Mouse (Mus musculus) embryonic facial prominence, embryonic 12.5 days (tissue): ENCODE results near the gene Fam205a4. TPM values are rescaled to one million over a fixed set of nuclear protein-coding genes. Genes with fewer than 3 reads are reported as not detected.
"Not testable (repeated sequence)": the region's sequence is repeated elsewhere in the genome, so short reads cannot be mapped to it uniquely, and the experiment has no call there.

Experiments
- ATAC-seq: fragments of 200-750 bp; cut with Nextera tagmentation; 2 replicates; pipeline ENCODE4 v1.8.0; 2017; ENCODE audit not compliant: insufficient number of reproducible peaks, insufficient read depth, low FRiP score, low TSS enrichment
- H3K27ac ChIP-seq: fragments of 300-500 bp; sonication (generic); 2 replicates; pipeline ENCODE4 v1.5.1; 2016; ENCODE audit warnings: mild to moderate bottlenecking
- H3K27me3 ChIP-seq: fragments of 300-500 bp; sonication (generic); 2 replicates; pipeline ENCODE4 v1.6.1; 2016; ENCODE audit warnings: mild to moderate bottlenecking, moderate library complexity
- H3K36me3 ChIP-seq: fragments of 300-500 bp; sonication (generic); 2 replicates; pipeline ENCODE4 v1.6.1; 2016; ENCODE audit warnings: mild to moderate bottlenecking
- H3K4me1 ChIP-seq: fragments of 300-500 bp; sonication (generic); 2 replicates; pipeline ENCODE4 v1.6.1; 2016
- H3K4me2 ChIP-seq: fragments of 300-500 bp; sonication (generic); replicated peaks from 2 replicates; pipeline ENCODE4 v1.6.1; 2016; ENCODE audit warnings: mild to moderate bottlenecking, moderate library complexity
- H3K4me3 ChIP-seq: fragments of 300-500 bp; sonication (generic); 2 replicates; pipeline ENCODE4 v1.5.1; 2016; ENCODE audit warnings: mild to moderate bottlenecking
- H3K9ac ChIP-seq: fragments of 300-500 bp; sonication (generic); 2 replicates; pipeline ENCODE4 v1.6.1; 2016; ENCODE audit warnings: mild to moderate bottlenecking, moderate library complexity
- H3K9me3 ChIP-seq: fragments of 300-500 bp; sonication (generic); 2 replicates; pipeline ENCODE4 v1.6.1; 2016; ENCODE audit warnings: mild to moderate bottlenecking, moderate library complexity
- WGBS: fragments of 180-500 bp; shearing (Covaris S2); methylation state at CpG from one replicate; pipeline ENCODE4 v1.1.7; 2016; 5-methylcytosine and 5-hydroxymethylcytosine counted together
- polyA plus RNA-seq: library from polyadenylated mRNA; unstranded; fragments of >200 nt; fragmentation: Nextera tagmentation; extraction: Ambion mirVana; gene quantifications from 2 replicates; pipeline ENCODE4 v1.2.1, GENCODE M21; 2016

Fam205a4 gene
- polyA plus RNA-seq: 0.32 and 0.37 TPM in 2 replicates

- H3K36me3 ChIP-seq, H3K4me1 ChIP-seq, H3K9ac ChIP-seq, ATAC-seq, H3K4me3 ChIP-seq, H3K4me2 ChIP-seq, H3K27ac ChIP-seq, H3K9me3 ChIP-seq, H3K27me3 ChIP-seq: not testable (repeated sequence)
- WGBS: no CpG with 5 or more reads among the region's 1 CpGs
These were observed at the start of gene Fam205a4 for GRCm38 (mm10) chr4:41965758-41966157. Fam205a4 (plus strand) TSS chr4:41966058.

GRCm38 (mm10) chr4:41941272-41941671 is 24.6 kb upstream of the Fam205a4 start, which contains the start of gene Gm20878:
Gm20878 (plus strand) TSS chr4:41941572.
- H3K4me2 ChIP-seq, H3K9me3 ChIP-seq, H3K27ac ChIP-seq, H3K4me3 ChIP-seq, ATAC-seq, H3K27me3 ChIP-seq, H3K9ac ChIP-seq, H3K36me3 ChIP-seq, H3K4me1 ChIP-seq: not testable (repeated sequence)
- WGBS: no CpG with 5 or more reads among the region's 8 CpGs

Other genes with a start within 250 kb of the Fam205a4 start
- gene Dctn3, start 242.9 kb upstream of the Fam205a4 start, polyA plus RNA-seq: 117 and 122 TPM in 2 replicates
- 0.18 TPM in 1 of 2 replicates, not detected in the other for gene Arid3c, start 234.9 kb upstream of the Fam205a4 start, polyA plus RNA-seq
- 40.4 and 41.5 TPM in 2 replicates for gene Galt, start 210.8 kb upstream of the Fam205a4 start, polyA plus RNA-seq
- 74.1 and 76.6 TPM in 2 replicates for gene Sigmar1, start 209.9 kb upstream of the Fam205a4 start, polyA plus RNA-seq
- 71.7 and 81.6 TPM in 2 replicates for gene Ccl27a, start 191.8 kb upstream of the Fam205a4 start, polyA plus RNA-seq
- gene Gm21541, start 62.4 kb upstream of the Fam205a4 start, polyA plus RNA-seq: 11.7 TPM in 1 of 2 replicates, not detected in the other
- gene Gm20878, start 24.5 kb upstream of the Fam205a4 start, polyA plus RNA-seq: 4.0 and 4.4 TPM in 2 replicates
- 0.24 TPM in 1 of 2 replicates, not detected in the other for gene Gm21093, start 68.7 kb downstream of the Fam205a4 start, polyA plus RNA-seq
- not detected in 2 replicates for gene Gm3893, start 125.1 kb downstream of the Fam205a4 start, polyA plus RNA-seq
- 26.6 TPM in 1 of 2 replicates, not detected in the other for gene Gm13304, start 148.8 kb downstream of the Fam205a4 start, polyA plus RNA-seq
- not detected in 2 replicates for gene Gm13306, start 187.4 kb downstream of the Fam205a4 start, polyA plus RNA-seq
- not detected in 2 replicates for gene Gm13305, start 202.5 kb downstream of the Fam205a4 start, polyA plus RNA-seq